Comparison of ENCODE assay signal across 29 mouse cellular contexts in the genomic region with DNA sequence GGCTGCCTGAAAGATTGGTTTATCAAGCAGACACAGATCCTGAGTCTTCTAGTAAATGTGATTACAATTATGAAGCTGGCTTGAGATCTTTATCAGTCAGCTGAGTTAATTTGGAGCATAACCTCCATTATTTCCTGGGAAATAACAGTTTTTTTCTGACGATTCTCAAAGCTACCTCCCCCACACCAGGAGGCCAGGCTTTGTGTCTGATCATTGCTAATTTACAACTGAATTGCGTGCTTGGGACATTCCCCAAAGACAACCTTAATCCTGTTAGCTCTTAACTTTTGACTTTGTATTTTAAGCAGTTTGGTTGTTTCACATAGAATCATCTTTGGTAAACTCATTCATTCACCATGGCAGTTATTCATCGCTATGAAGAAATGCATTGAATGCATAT. TPM values are rescaled to one million over a fixed set of nuclear protein-coding genes. Genes with fewer than 3 reads are reported as not detected.
DNase-seq lines count a peak whose midpoint lies in the region; ATAC-seq lines count a peak whose summit lies in the region.
"Had no signal": no experiment of that assay in that cellular context is flagged by ENCODE, and none has a peak within 500 bp of the region (broad histone marks: within the 10 kb centered on the region; RNA-seq: fewer than 3 reads in every experiment).

No protein-coding gene starts in this region.

- ATAC-seq in heart, embryonic 11.5 days (replicated peaks; ENCODE audit: insufficient number of reproducible peaks, low FRiP score, low TSS enrichment) = no peak
- peak; percentile 58; the same call in 1 of the 2 replicates for ATAC-seq in midbrain, embryonic 12.5 days (ENCODE audit: low FRiP score, low read depth)
- ATAC-seq in midbrain, embryonic 15.5 days (replicated peaks) = no peak
- ATAC-seq in forebrain, embryonic 11.5 days (replicated peaks; ENCODE audit: low FRiP score) = no peak
- ATAC-seq: CD4-positive, CD25-positive, alpha-beta regulatory T cell, adult 4 months; forebrain, embryonic 13.5 days; forebrain, embryonic 15.5 days; forebrain, postnatal 0 days; Patski had no signal

- no peak overlapping the region for H3K9ac ChIP-seq in heart, embryonic 11.5 days (ENCODE audit: low read depth, low read length)
- H3K9ac ChIP-seq in midbrain, embryonic 12.5 days (replicated peaks) = no peak overlapping the region
- H3K9ac ChIP-seq in midbrain, embryonic 15.5 days = no peak overlapping the region
- no peak overlapping the region for H3K9ac ChIP-seq in forebrain, embryonic 11.5 days (ENCODE audit: low read length)
- H3K9ac ChIP-seq: embryonic facial prominence, embryonic 13.5 days; embryonic facial prominence, embryonic 15.5 days; forebrain, embryonic 13.5 days; forebrain, embryonic 15.5 days; forebrain, postnatal 0 days had no signal

- H3K4me3 ChIP-seq in heart, embryonic 11.5 days (ENCODE audit: low read depth, low read length) = no peak overlapping the region
- H3K4me3 ChIP-seq in midbrain, embryonic 12.5 days = no peak overlapping the region
- no peak overlapping the region for H3K4me3 ChIP-seq in midbrain, embryonic 15.5 days
- H3K4me3 ChIP-seq in forebrain, embryonic 11.5 days (ENCODE audit: low read depth, low read length) = no peak overlapping the region
- H3K4me3 ChIP-seq: embryonic facial prominence, embryonic 13.5 days; embryonic facial prominence, embryonic 15.5 days; erythroblast, embryonic 14.5 days; forebrain, embryonic 10.5 days; forebrain, embryonic 13.5 days; forebrain, embryonic 15.5 days had no signal

- WGBS in heart, embryonic 11.5 days (ENCODE audit: insufficient replicate concordance) = 73% methylated on average over 3 of the region's 3 CpGs
- 21% methylated on average over 3 of the region's 3 CpGs for WGBS in midbrain, embryonic 12.5 days
- WGBS in midbrain, embryonic 15.5 days = 14% methylated on average over 3 of the region's 3 CpGs
- 31% methylated on average over 3 of the region's 3 CpGs for WGBS in forebrain, embryonic 11.5 days

- no peak overlapping the region for H3K4me2 ChIP-seq in heart, embryonic 11.5 days
- no peak overlapping the region for H3K4me2 ChIP-seq in midbrain, embryonic 12.5 days (replicated peaks)
- H3K4me2 ChIP-seq in midbrain, embryonic 15.5 days = no peak overlapping the region
- no peak overlapping the region for H3K4me2 ChIP-seq in forebrain, embryonic 11.5 days (ENCODE audit: low read depth, low read length, severe bottlenecking)
- H3K4me2 ChIP-seq: embryonic facial prominence, embryonic 13.5 days; embryonic facial prominence, embryonic 15.5 days; forebrain, embryonic 13.5 days; forebrain, embryonic 15.5 days had no signal

- no peak overlapping the region for H3K27ac ChIP-seq in heart, embryonic 11.5 days (ENCODE audit: low read depth, low read length)
- H3K27ac ChIP-seq in midbrain, embryonic 12.5 days (replicated peaks) = no peak overlapping the region
- H3K27ac ChIP-seq in midbrain, embryonic 15.5 days = no peak overlapping the region
- H3K27ac ChIP-seq in forebrain, embryonic 11.5 days (ENCODE audit: low read depth, low read length) = no peak overlapping the region
- H3K27ac ChIP-seq: embryonic facial prominence, embryonic 13.5 days; embryonic facial prominence, embryonic 15.5 days; forebrain, embryonic 10.5 days; forebrain, embryonic 13.5 days; forebrain, embryonic 15.5 days had no signal

- H3K36me3 ChIP-seq in heart, embryonic 11.5 days (ENCODE audit: control insufficient read depth, insufficient read depth, low read length) = no peaks in the 10 kb centered on the region
- no peaks in the 10 kb centered on the region for H3K36me3 ChIP-seq in midbrain, embryonic 12.5 days
- no peaks in the 10 kb centered on the region for H3K36me3 ChIP-seq in midbrain, embryonic 15.5 days (replicated peaks)
- no peaks in the 10 kb centered on the region for H3K36me3 ChIP-seq in forebrain, embryonic 11.5 days (ENCODE audit: control insufficient read depth, insufficient read depth, low read length)
- H3K36me3 ChIP-seq: embryonic facial prominence, embryonic 13.5 days; embryonic facial prominence, embryonic 15.5 days; forebrain, embryonic 10.5 days; forebrain, embryonic 15.5 days had no signal

- H3K4me1 ChIP-seq in heart, embryonic 11.5 days (ENCODE audit: control insufficient read depth, insufficient read depth, low read length) = no peaks in the 10 kb centered on the region
- H3K4me1 ChIP-seq in midbrain, embryonic 12.5 days = peaks cover 4% of the 10 kb centered on the region; the same call in 1 of the 2 replicates
- H3K4me1 ChIP-seq in midbrain, embryonic 15.5 days = no peaks in the 10 kb centered on the region
- H3K4me1 ChIP-seq in forebrain, embryonic 11.5 days (replicated peaks; ENCODE audit: control insufficient read depth, insufficient read depth, low read length) = no peaks in the 10 kb centered on the region
- H3K4me1 ChIP-seq: embryonic facial prominence, embryonic 13.5 days; embryonic facial prominence, embryonic 15.5 days; forebrain, embryonic 13.5 days; forebrain, embryonic 15.5 days had no signal

- DNase-seq in heart, adult 11 months = peak; percentile 2
- peak; percentile 9 for DNase-seq in ES-CJ7 (ENCODE audit: low read depth, low spot score)
- peak; percentile 51 for DNase-seq in R1 (ENCODE audit: low read depth, low spot score)
- DNase-seq in forebrain, embryonic 11.5 days (ENCODE audit: low spot score) = no peak
- DNase-seq in layer of hippocampus, adult 18-20 months (ENCODE audit: low spot score in 2 of 2) = no peak
- DNase-seq: adrenal gland, adult 2 months; adrenal gland, postnatal 10 days; adrenal gland, postnatal 25 days; B cell, adult 2 months; cerebellum, adult 11 months; cerebellum, adult 18-20 months; cerebellum, adult 8-10 months; cerebellum, adult 9-11 months; cerebellum, postnatal 14 days; cerebellum, postnatal 36 days; embryo, embryonic 11 days; forebrain, postnatal 0 days had no signal

- no peaks in the 10 kb centered on the region for H3K27me3 ChIP-seq in heart, embryonic 11.5 days (ENCODE audit: control insufficient read depth, insufficient read depth, low read length)
- peaks cover 46% of the 10 kb centered on the region for H3K27me3 ChIP-seq in midbrain, embryonic 12.5 days
- peaks cover 7% of the 10 kb centered on the region for H3K27me3 ChIP-seq in midbrain, embryonic 15.5 days (replicated peaks)
- no peaks in the 10 kb centered on the region for H3K27me3 ChIP-seq in forebrain, embryonic 11.5 days (ENCODE audit: control insufficient read depth, insufficient read depth, low read length)
- H3K27me3 ChIP-seq: CH12.LX; embryonic facial prominence, embryonic 13.5 days; embryonic facial prominence, embryonic 15.5 days; forebrain, embryonic 13.5 days; forebrain, embryonic 15.5 days; Patski had no signal

- no peaks in the 10 kb centered on the region for H3K9me3 ChIP-seq in heart, embryonic 11.5 days (replicated peaks; ENCODE audit: control insufficient read depth, low read length)
- no peaks in the 10 kb centered on the region for H3K9me3 ChIP-seq in midbrain, embryonic 12.5 days
- no peaks in the 10 kb centered on the region for H3K9me3 ChIP-seq in midbrain, embryonic 15.5 days
- no peaks in the 10 kb centered on the region for H3K9me3 ChIP-seq in forebrain, embryonic 11.5 days (ENCODE audit: control insufficient read depth, low read length)
- H3K9me3 ChIP-seq: embryonic facial prominence, embryonic 13.5 days; embryonic facial prominence, embryonic 15.5 days; forebrain, embryonic 10.5 days; forebrain, embryonic 13.5 days; forebrain, embryonic 15.5 days had no signal

RNA-seq across cellular contexts. Expression of a gene that starts 51.8 kb away (rescaled TPM):
- polyA plus RNA-seq in heart, embryonic 11.5 days (2014; fragmentation: Nextera tagmentation; extraction: Ambion mirVana) = 0.15 and 0.21 TPM in 2 replicates
- 0.22 and 0.34 TPM in 2 replicates for polyA plus RNA-seq in midbrain, embryonic 12.5 days (2016; fragmentation: Nextera tagmentation; extraction: Ambion mirVana)
- 0.72 and 0.74 TPM in 2 replicates for polyA plus RNA-seq in midbrain, embryonic 15.5 days (2015; fragmentation: Nextera tagmentation; extraction: Ambion mirVana)
- polyA plus RNA-seq in forebrain, embryonic 11.5 days (2014; fragmentation: Nextera tagmentation; extraction: Ambion mirVana) = 0.13 and 0.24 TPM in 2 replicates
- 1 to 10 TPM; 2.2 to 2.7 TPM for total RNA-seq in layer of hippocampus, adult 18-20 months (2021)
- total RNA-seq: CH12.LX had no signal
- polyA plus RNA-seq: erythroblast, embryonic 14.5 days; forebrain, embryonic 10.5 days had no signal

Comparison
In these comparisons a context has a peak if more than half of its experiments do, and no peak if none do; other contexts are left out.
1. DNase-seq: peak in heart, adult 11 months (single experiment), ES-CJ7 (single experiment) and R1 (single experiment); none in forebrain, embryonic 11.5 days (single experiment) and layer of hippocampus, adult 18-20 months (0 of 2).